Mouse (Mus musculus) kidney, embryonic 14.5 days (tissue): ENCODE results near the gene Mad1l1. TPM values are rescaled to one million over a fixed set of nuclear protein-coding genes. Genes with fewer than 3 reads are reported as not detected.
A peak's percentile ranks its signal among the peaks of the same experiment; 100 is the strongest.

ENCODE experiments used
- ATAC-seq: fragments of 200-750 bp; cut with Nextera tagmentation; 2 replicates; pipeline ENCODE4 v1.8.0; 2017; ENCODE audit warnings: moderate number of reproducible peaks, mild to moderate bottlenecking, moderate TSS enrichment, moderate library complexity; ENCODE audit not compliant: low FRiP score, low TSS enrichment
- H3K27ac ChIP-seq: fragments of 300-500 bp; sonication (generic); 2 replicates; pipeline ENCODE4 v1.5.1; 2014; ENCODE audit warnings: low read depth, mild to moderate bottlenecking, low read length, moderate library complexity, mixed read lengths
- H3K27me3 ChIP-seq: fragments of 300-500 bp; sonication (generic); 2 replicates; pipeline ENCODE4 v1.6.1; 2014; ENCODE audit warnings: mild to moderate bottlenecking, low read length; ENCODE audit not compliant: control insufficient read depth, insufficient read depth
- H3K36me3 ChIP-seq: fragments of 300-500 bp; sonication (generic); 2 replicates; pipeline ENCODE4 v1.6.1; 2014; ENCODE audit warnings: low read length, mixed read lengths; ENCODE audit not compliant: control insufficient read depth, insufficient read depth
- H3K4me1 ChIP-seq: fragments of 300-500 bp; sonication (generic); 2 replicates; pipeline ENCODE4 v1.6.1; 2014; ENCODE audit warnings: low read length, mixed read lengths; ENCODE audit not compliant: control insufficient read depth, insufficient read depth
- H3K4me2 ChIP-seq: fragments of 300-500 bp; sonication (generic); replicated peaks from 2 replicates; pipeline ENCODE4 v1.6.1; 2014; ENCODE audit warnings: low read depth, mild to moderate bottlenecking, low read length
- H3K4me3 ChIP-seq: fragments of 300-500 bp; sonication (generic); 2 replicates; pipeline ENCODE4 v1.5.1; 2014; ENCODE audit warnings: mild to moderate bottlenecking, low read length
- H3K9ac ChIP-seq: fragments of 300-500 bp; sonication (generic); 2 replicates; pipeline ENCODE4 v1.6.1; 2014; ENCODE audit warnings: low read depth, mild to moderate bottlenecking, low read length, moderate library complexity
- H3K9me3 ChIP-seq: fragments of 300-500 bp; sonication (generic); 2 replicates; pipeline ENCODE4 v1.6.1; 2016; ENCODE audit warnings: low read length; ENCODE audit not compliant: control insufficient read depth
- WGBS: fragments of 180-500 bp; shearing (Covaris S2); extraction: QIAGEN DNeasy Blood & Tissue Kit; methylation state at CpG from one replicate; pipeline ENCODE4 v1.1.7; 2014; 5-methylcytosine and 5-hydroxymethylcytosine counted together
- polyA plus RNA-seq: library from polyadenylated mRNA; unstranded; fragments of >200 nt; fragmentation: Nextera tagmentation; extraction: Ambion mirVana; gene quantifications from 2 replicates; pipeline ENCODE4 v1.2.1, GENCODE M21; 2014

Mad1l1 gene
- polyA plus RNA-seq, 1 experiment from 2014 or later = 47.4 TPM

GRCm38 (mm10) chr5:139979371-139979770 is 342.0 kb downstream of the Mad1l1 start:
- H3K4me2 ChIP-seq = no peak overlapping the region
- H3K9me3 ChIP-seq = no peaks in the 10 kb centered on the region
- no peak overlapping the region for H3K4me3 ChIP-seq
- H3K27me3 ChIP-seq = no peaks in the 10 kb centered on the region; the same call in 1 of the 2 replicates
- H3K9ac ChIP-seq = no peak overlapping the region
- H3K4me1 ChIP-seq = no peaks in the 10 kb centered on the region
- no peak for ATAC-seq
- WGBS = 81% methylated on average over 9 of the region's 9 CpGs
- H3K36me3 ChIP-seq = no peaks in the 10 kb centered on the region
- H3K27ac ChIP-seq = no peak overlapping the region

GRCm38 (mm10) chr5:139978525-139979276 is 342.7 kb downstream of the Mad1l1 start:
- Histone ChIP-seq H3K4me3 (no peak overlapping the region), H3K4me2 (no peak overlapping the region), H3K9ac (no peak overlapping the region), H3K36me3 (no peaks in the 10 kb centered on the region), H3K4me1 (no peaks in the 10 kb centered on the region), H3K27me3 (no peaks in the 10 kb centered on the region; the same call in 1 of the 2 replicates), H3K27ac (no peak overlapping the region), H3K9me3 (no peaks in the 10 kb centered on the region)
- ATAC-seq = 0 out of 2 replicates have a peak, but pooled peaks have one; percentile 9
- WGBS = 5% methylated on average over 13 of the region's 13 CpGs

GRCm38 (mm10) chr5:139977476-139977875 is 343.9 kb downstream of the Mad1l1 start:
- H3K27me3 ChIP-seq = peaks cover 9% of the 10 kb centered on the region

GRCm38 (mm10) chr5:139976584-139976983 is 344.8 kb downstream of the Mad1l1 start:
- Histone ChIP-seq H3K9ac (no peak overlapping the region), H3K4me3 (no peak overlapping the region), H3K36me3 (no peaks in the 10 kb centered on the region), H3K9me3 (no peaks in the 10 kb centered on the region), H3K27me3 (peaks cover 10% of the 10 kb centered on the region), H3K27ac (no peak overlapping the region), H3K4me1 (no peaks in the 10 kb centered on the region), H3K4me2 (no peak overlapping the region)
- 79% methylated on average over 4 of the region's 4 CpGs for WGBS
- ATAC-seq = no peak

More at GRCm38 (mm10) chr5:139977476-139977875, 343.9 kb downstream of the Mad1l1 start:
- Histone ChIP-seq H3K9me3 (no peaks in the 10 kb centered on the region), H3K36me3 (no peaks in the 10 kb centered on the region), H3K4me1 (no peaks in the 10 kb centered on the region), H3K27ac (no peak overlapping the region), H3K4me2 (no peak overlapping the region), H3K4me3 (no peak overlapping the region), H3K9ac (no peak overlapping the region)
- WGBS = 39% methylated on average over 8 of the region's 8 CpGs
- ATAC-seq = no peak

GRCm38 (mm10) chr5:139970186-139970631 is 351.1 kb downstream of the Mad1l1 start:
- Histone ChIP-seq H3K4me2 (no peak overlapping the region), H3K9me3 (no peaks in the 10 kb centered on the region), H3K36me3 (no peaks in the 10 kb centered on the region), H3K4me1 (no peaks in the 10 kb centered on the region), H3K4me3 (no peak overlapping the region), H3K9ac (no peak overlapping the region), H3K27ac (no peak overlapping the region), H3K27me3 (peaks cover 10% of the 10 kb centered on the region)
- ATAC-seq = no peak
- 46% methylated on average over 12 of the region's 12 CpGs for WGBS

GRCm38 (mm10) chr5:139969151-139969948 is 352.0 kb downstream of the Mad1l1 start:
- H3K4me1 ChIP-seq = no peaks in the 10 kb centered on the region
- no peak for ATAC-seq
- no peak overlapping the region for H3K9ac ChIP-seq
- H3K9me3 ChIP-seq = no peaks in the 10 kb centered on the region
- 74% methylated on average over 14 of the region's 14 CpGs for WGBS
- H3K27me3 ChIP-seq = peaks cover 10% of the 10 kb centered on the region
- H3K36me3 ChIP-seq = no peaks in the 10 kb centered on the region
- no peak overlapping the region for H3K4me2 ChIP-seq
- no peak overlapping the region for H3K4me3 ChIP-seq
- no peak overlapping the region for H3K27ac ChIP-seq

GRCm38 (mm10) chr5:139965596-139965995 is 355.8 kb downstream of the Mad1l1 start:
- ATAC-seq = no peak
- H3K4me2 ChIP-seq = no peak overlapping the region
- H3K9ac ChIP-seq = no peak overlapping the region
- 84% methylated on average over 14 of the region's 14 CpGs for whole genome bisulfite sequencing
- no peaks in the 10 kb centered on the region for H3K36me3 ChIP-seq
- H3K27me3 ChIP-seq = no peaks in the 10 kb centered on the region
- H3K27ac ChIP-seq = no peak overlapping the region
- no peak overlapping the region for H3K4me3 ChIP-seq
- no peaks in the 10 kb centered on the region for H3K4me1 ChIP-seq
- H3K9me3 ChIP-seq = no peaks in the 10 kb centered on the region

- no peak overlapping the region for H3K4me3 ChIP-seq
- no peak overlapping the region for H3K9ac ChIP-seq
- no peak for ATAC-seq
- H3K4me1 ChIP-seq = no peaks in the 10 kb centered on the region
- no peaks in the 10 kb centered on the region for H3K36me3 ChIP-seq
- WGBS = 45% methylated on average over 5 of the region's 5 CpGs
- no peaks in the 10 kb centered on the region for H3K27me3 ChIP-seq
- no peaks in the 10 kb centered on the region for H3K9me3 ChIP-seq
- H3K27ac ChIP-seq = no peak overlapping the region
- no peak overlapping the region for H3K4me2 ChIP-seq
Observed at GRCm38 (mm10) chr5:139964391-139964790, 357.0 kb downstream of the Mad1l1 start.

GRCm38 (mm10) chr5:139959741-139960140 is 361.6 kb downstream of the Mad1l1 start:
- no peak overlapping the region for H3K4me3 ChIP-seq
- H3K9ac ChIP-seq = no peak overlapping the region
- ATAC-seq = no peak
- H3K27ac ChIP-seq = no peak overlapping the region
- no peaks in the 10 kb centered on the region for H3K36me3 ChIP-seq
- H3K9me3 ChIP-seq = no peaks in the 10 kb centered on the region
- peaks cover 10% of the 10 kb centered on the region; the same call in 1 of the 2 replicates for H3K4me1 ChIP-seq
- H3K4me2 ChIP-seq = no peak overlapping the region
- WGBS = 82% methylated on average over 4 of the region's 4 CpGs
- H3K27me3 ChIP-seq = no peaks in the 10 kb centered on the region
